Mouse (Mus musculus): ENCODE measurements at regions not wholly inside any gene's neighbourhood (a gene's known extent, or its start where the extent isn't known, plus 50 kb on each side); places are given as distances from the start of the nearest gene placed in this dataset.

- TF ChIP-seq POLR2A (IDR thresholded peaks at IDR 0.05; ENCODE audit: insufficient read depth, low read depth, low read length) (no peak), CTCF (IDR thresholded peaks at IDR 0.05) (no peak), EP300 (IDR thresholded peaks at IDR 0.05; ENCODE audit: insufficient read depth, low read depth, low read length) (no peak)
Measured at GRCm38 (mm10) chr8:55476923-55477322, 429.8 kb downstream of the Adam29 start.

All from heart, adult 2 months (tissue).